ENCODE assay signal across 8 mouse cellular contexts in genomic region chr17:79354444-79355270, GRCm38 (mm10). TPM values are rescaled to one million over a fixed set of nuclear protein-coding genes. Genes with fewer than 3 reads are reported as not detected.
A peak's percentile ranks its signal among the peaks of the same experiment; 100 is the strongest.
DNase-seq lines count a peak whose midpoint lies in the region; ATAC-seq and TF ChIP-seq lines count a peak whose summit lies in the region.

Cdc42ep3 (minus strand) TSS chr17:79355091.

- TF ChIP-seq POLR2A in ES-Bruce4 (IDR thresholded peaks at IDR 0.05; ENCODE audit: insufficient read depth, low read length), result no peak

- no peaks in the 10 kb centered on the region for H3K36me3 ChIP-seq in ES-Bruce4 (ENCODE audit: control insufficient read depth, insufficient read depth, low read length, poor library complexity, severe bottlenecking)
- H3K36me3 ChIP-seq in forebrain, embryonic 14.5 days (ENCODE audit: control insufficient read depth, insufficient read depth, low read length), result no peaks in the 10 kb centered on the region
- H3K36me3 ChIP-seq in lung, embryonic 14.5 days (ENCODE audit: insufficient read depth), result 0 out of 2 replicates have a peak, but pooled peaks cover 6% of the 10 kb centered on the region

- H3K27ac ChIP-seq in ES-Bruce4 (ENCODE audit: insufficient read depth, low read length), result no peak within 1 kb of the TSS
- H3K27ac ChIP-seq in forebrain, embryonic 14.5 days (ENCODE audit: low read depth, low read length), result peak within 1 kb of the TSS; percentile 91
- H3K27ac ChIP-seq in lung, embryonic 14.5 days (ENCODE audit: low read depth), result peak within 1 kb of the TSS; percentile 87

- WGBS in forebrain, embryonic 14.5 days, result under 1% methylated on average over 71 of the region's 74 CpGs
- under 1% methylated on average over 74 of the region's 74 CpGs for WGBS in lung, embryonic 14.5 days

- 0 out of 2 replicates have a peak, but pooled peaks cover 2% of the 10 kb centered on the region for H3K27me3 ChIP-seq in ES-Bruce4 (ENCODE audit: control insufficient read depth, insufficient read depth, low read length, poor library complexity, severe bottlenecking)
- H3K27me3 ChIP-seq in forebrain, embryonic 14.5 days (replicated peaks; ENCODE audit: control insufficient read depth, insufficient read depth, low read length), result no peaks in the 10 kb centered on the region
- peaks cover 8% of the 10 kb centered on the region for H3K27me3 ChIP-seq in lung, embryonic 14.5 days (ENCODE audit: insufficient read depth, low read length)

- H3K9ac ChIP-seq in ES-Bruce4 (ENCODE audit: low read depth, poor library complexity, severe bottlenecking), result peak within 1 kb of the TSS; percentile 74
- H3K9ac ChIP-seq in forebrain, embryonic 14.5 days (ENCODE audit: low read length), result peak within 1 kb of the TSS; percentile 91
- H3K9ac ChIP-seq in lung, embryonic 14.5 days, result peak within 1 kb of the TSS; percentile 72

- H3K4me2 ChIP-seq in forebrain, embryonic 14.5 days (ENCODE audit: low read length), result peak within 1 kb of the TSS; percentile 91
- peak within 1 kb of the TSS; percentile 100 for H3K4me2 ChIP-seq in lung, embryonic 14.5 days

- intact Hi-C loops in heart, postnatal 10 days (cut with DNase I), result loop anchor here (5.0 to 10.0 kb wide), 6 partner anchors 67 to 242 kb away; no protein-coding TSS in a partner anchor

- no peak for TF ChIP-seq CTCF in ES-Bruce4 (IDR thresholded peaks at IDR 0.05; ENCODE audit: low read depth, low read length)
- no peak for TF ChIP-seq CTCF in lung, embryonic 14.5 days (IDR thresholded peaks at IDR 0.05; ENCODE audit: low read depth)

- DNase-seq in cerebellum, adult 11 months, result peak; percentile 78
- DNase-seq in forebrain, embryonic 14.5 days (ENCODE audit: low spot score), result peak; percentile 75
- DNase-seq in heart, postnatal 10 days, result peak; percentile 85 to 90
- DNase-seq in kidney, postnatal 4 days, result peak; percentile 83 to 90
- DNase-seq in lung, embryonic 14.5 days, result peak; percentile 82
- DNase-seq in testis, postnatal 10 days (ENCODE audit: low spot score), result peak; percentile 84

- H3K4me1 ChIP-seq in ES-Bruce4 (ENCODE audit: control insufficient read depth, insufficient read depth, low read length), result no peaks in the 10 kb centered on the region
- H3K4me1 ChIP-seq in forebrain, embryonic 14.5 days (ENCODE audit: control insufficient read depth, insufficient read depth, low read length), result peaks cover 3% of the 10 kb centered on the region; the same call in 1 of the 2 replicates
- peaks cover 10% of the 10 kb centered on the region; the same call in 1 of the 2 replicates for H3K4me1 ChIP-seq in lung, embryonic 14.5 days (ENCODE audit: insufficient read depth)

- peak within 1 kb of the TSS; percentile 99 for H3K4me3 ChIP-seq in ES-Bruce4 (ENCODE audit: low read depth, low read length)
- peak within 1 kb of the TSS; percentile 68 for H3K4me3 ChIP-seq in forebrain, embryonic 14.5 days (ENCODE audit: low read depth, low read length)
- H3K4me3 ChIP-seq in lung, embryonic 14.5 days (ENCODE audit: low read depth, low read length), result peak within 1 kb of the TSS; percentile 74

- ATAC-seq in forebrain, embryonic 14.5 days, result peak; percentile 80
- peak; percentile 86 for ATAC-seq in lung, embryonic 14.5 days (ENCODE audit: insufficient read depth)
- ATAC-seq in neutrophil, adult 5-6 weeks (ENCODE audit: extremely low read depth, insufficient number of reproducible peaks, low FRiP score, poor library complexity, severe bottlenecking), result peak; percentile 63

- TF ChIP-seq EP300 in ES-Bruce4 (IDR thresholded peaks at IDR 0.05; ENCODE audit: insufficient read depth, low read depth, low read length), result no peak

- H3K9me3 ChIP-seq in ES-Bruce4 (replicated peaks; ENCODE audit: control insufficient read depth, insufficient read depth, low read length, poor library complexity, severe bottlenecking), result no peaks in the 10 kb centered on the region
- H3K9me3 ChIP-seq in forebrain, embryonic 14.5 days (replicated peaks; ENCODE audit: control insufficient read depth, low read length), result no peaks in the 10 kb centered on the region
- no peaks in the 10 kb centered on the region for H3K9me3 ChIP-seq in lung, embryonic 14.5 days (ENCODE audit: low read depth, low read length)

RNA-seq across cellular contexts. Expression of gene Cdc42ep3, which starts in this region (rescaled TPM):
- polyA plus RNA-seq in ES-Bruce4 (2011; ENCODE audit: insufficient read depth, insufficient read length, low read depth, missing spikeins), result 9.6 and 10.6 TPM in 2 replicates
- 41.3 and 42.4 TPM in 2 replicates for polyA plus RNA-seq in forebrain, embryonic 14.5 days (2014; fragmentation: Nextera tagmentation; extraction: Ambion mirVana)
- total RNA-seq in heart, postnatal 10 days (2021), result 10 to 100 TPM; 33.6 to 42.7 TPM
- 52.1 and 65.0 TPM in 2 replicates for polyA plus RNA-seq in lung, embryonic 14.5 days (2014; fragmentation: Nextera tagmentation; extraction: Ambion mirVana)
- 105 and 112 TPM in 2 replicates for total RNA-seq in neutrophil, adult 5-6 weeks (2017)
